Comparison of ENCODE assay signal across 8 mouse cellular contexts in the genomic region with DNA sequence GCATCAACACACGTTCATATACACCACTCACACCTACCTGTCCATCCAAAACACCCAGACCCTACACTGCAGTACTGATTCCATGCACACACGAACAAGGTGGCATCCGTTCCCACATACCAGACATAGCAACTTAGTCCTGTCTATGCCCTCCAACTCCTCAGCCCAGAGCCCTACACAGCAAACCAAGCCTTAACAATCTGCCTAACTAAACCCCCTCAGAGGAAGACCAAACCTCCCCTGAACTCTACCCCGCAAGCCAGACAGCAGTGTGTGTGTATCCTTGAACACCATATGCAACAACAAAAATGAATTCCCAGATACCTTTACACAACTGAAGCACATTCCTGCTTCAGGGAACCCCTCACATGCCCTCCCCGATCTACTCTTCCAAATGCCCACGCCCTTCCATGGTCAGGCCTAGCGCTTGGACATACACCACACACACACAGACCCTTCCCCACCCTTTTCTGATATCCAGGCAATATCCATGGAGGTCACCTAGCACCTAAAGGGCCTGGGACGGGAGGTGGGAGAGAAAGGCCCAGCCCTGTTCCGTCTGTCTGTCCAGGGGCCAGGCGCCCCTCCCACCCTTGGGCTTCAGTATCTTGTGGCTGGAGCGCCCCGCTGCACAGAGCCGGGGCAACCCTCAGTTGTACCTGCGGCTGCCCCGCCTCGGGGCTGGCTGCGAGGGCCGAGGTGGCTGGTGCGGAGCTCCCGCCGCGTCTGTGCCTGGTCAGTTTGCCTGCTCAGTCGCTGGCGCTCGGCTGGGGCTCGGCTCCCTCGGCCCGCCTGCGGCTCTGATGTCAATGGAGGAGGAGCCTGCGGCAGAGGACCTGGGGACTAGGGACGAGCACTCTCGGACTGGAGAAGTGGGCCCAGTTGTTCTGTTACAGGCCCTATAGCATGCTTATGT. TPM values are rescaled to one million over a fixed set of nuclear protein-coding genes. Genes with fewer than 3 reads are reported as not detected.
A peak's percentile ranks its signal among the peaks of the same experiment; 100 is the strongest.
DNase-seq lines count a peak whose midpoint lies in the region; ATAC-seq and TF ChIP-seq lines count a peak whose summit lies in the region.

A gene (minus strand): TSS at position 808 of the 916 bp plus-strand sequence.

- ATAC-seq in cerebellum, adult (ENCODE audit: insufficient number of reproducible peaks, low FRiP score, low TSS enrichment), result peak; percentile 93
- peak; percentile 87 for ATAC-seq in forebrain, embryonic 13.5 days
- peak; percentile 85 for ATAC-seq in heart, postnatal 0 days (ENCODE audit: insufficient read depth, low read depth)
- ATAC-seq in liver, embryonic 16.5 days (ENCODE audit: low read depth), result peak; percentile 81
- ATAC-seq in neural tube, embryonic 12.5 days (ENCODE audit: low FRiP score, low read depth), result peak; percentile 83

- 0 out of 2 replicates have a peak, but pooled peaks have one; percentile 22 for TF ChIP-seq POLR2A in testis, adult 2 months (IDR thresholded peaks at IDR 0.05; ENCODE audit: control insufficient read depth, low read depth, low read length)

- DNase-seq in ES-E14 (ENCODE audit: low read depth, low spot score), result peak; percentile 34
- DNase-seq in heart, postnatal 0 days (ENCODE audit: low spot score), result peak; percentile 75
- DNase-seq in kidney, postnatal 25 days, result peak; percentile 83 to 92

- H3K9ac ChIP-seq in ES-E14 (ENCODE audit: insufficient read depth, low read depth, low read length, poor library complexity, severe bottlenecking), result peak within 1 kb of the TSS; percentile 61
- peak within 1 kb of the TSS; percentile 80 for H3K9ac ChIP-seq in forebrain, embryonic 13.5 days
- H3K9ac ChIP-seq in heart, postnatal 0 days (replicated peaks; ENCODE audit: low read depth, low read length), result peak within 1 kb of the TSS; percentile 86
- H3K9ac ChIP-seq in liver, embryonic 16.5 days (ENCODE audit: low read depth, low read length), result peak within 1 kb of the TSS; percentile 64
- H3K9ac ChIP-seq in neural tube, embryonic 12.5 days, result peak within 1 kb of the TSS; percentile 73

- peak within 1 kb of the TSS; percentile 55 to 69 for H3K4me3 ChIP-seq in ES-E14 (ENCODE audit: insufficient read depth in 1 of 2, low read depth in 1 of 2, low read length in 2 of 2, poor library complexity in 1 of 2, severe bottlenecking in 1 of 2)
- H3K4me3 ChIP-seq in forebrain, embryonic 13.5 days, result peak within 1 kb of the TSS; percentile 55
- peak within 1 kb of the TSS; percentile 91 for H3K4me3 ChIP-seq in heart, postnatal 0 days (ENCODE audit: low read depth, low read length)
- peak within 1 kb of the TSS; percentile 65 for H3K4me3 ChIP-seq in liver, embryonic 16.5 days (ENCODE audit: low read depth, low read length)
- H3K4me3 ChIP-seq in neural tube, embryonic 12.5 days, result peak within 1 kb of the TSS; percentile 51
- peak within 1 kb of the TSS; percentile 80 for H3K4me3 ChIP-seq in testis, adult 2 months (ENCODE audit: control insufficient read depth, low read depth, low read length)

- H3K36me3 ChIP-seq in ES-E14 (ENCODE audit: control insufficient read depth, insufficient read depth, low read length, poor library complexity, severe bottlenecking), result no peaks in the 10 kb centered on the region
- H3K36me3 ChIP-seq in forebrain, embryonic 13.5 days (ENCODE audit: poor library complexity, severe bottlenecking), result peaks cover 16% of the 10 kb centered on the region
- H3K36me3 ChIP-seq in heart, postnatal 0 days (replicated peaks; ENCODE audit: control insufficient read depth, insufficient read depth, low read length), result peaks cover 27% of the 10 kb centered on the region
- H3K36me3 ChIP-seq in liver, embryonic 16.5 days (ENCODE audit: control insufficient read depth, insufficient read depth), result no peaks in the 10 kb centered on the region
- peaks cover 17% of the 10 kb centered on the region; the same call in 1 of the 2 replicates for H3K36me3 ChIP-seq in neural tube, embryonic 12.5 days
- no peaks in the 10 kb centered on the region for H3K36me3 ChIP-seq in testis, adult 2 months (ENCODE audit: control insufficient read depth, insufficient read depth, low read length)

- 17% methylated on average over 32 of the region's 32 CpGs for WGBS in forebrain, embryonic 13.5 days
- 7% methylated on average over 32 of the region's 32 CpGs for WGBS in heart, postnatal 0 days
- 13% methylated on average over 32 of the region's 32 CpGs for WGBS in liver, embryonic 16.5 days (ENCODE audit: insufficient replicate concordance)
- WGBS in neural tube, embryonic 12.5 days, result 17% methylated on average over 32 of the region's 32 CpGs

- in situ Hi-C loops in ES-E14 (cut with MboI; ENCODE audit: low sequenced_read_pairs in 2 of 2, unreplicated experiment in 2 of 2), result no loop called here

- H3K27ac ChIP-seq in ES-E14 (ENCODE audit: insufficient read depth, low read depth, low read length, poor library complexity, severe bottlenecking), result no peak within 1 kb of the TSS
- no peak within 1 kb of the TSS for H3K27ac ChIP-seq in forebrain, embryonic 13.5 days
- H3K27ac ChIP-seq in heart, postnatal 0 days (ENCODE audit: low read depth), result peak within 1 kb of the TSS; percentile 80
- no peak within 1 kb of the TSS for H3K27ac ChIP-seq in liver, embryonic 16.5 days (ENCODE audit: low read length)
- H3K27ac ChIP-seq in neural tube, embryonic 12.5 days, result no peak within 1 kb of the TSS
- H3K27ac ChIP-seq in testis, adult 2 months (ENCODE audit: control insufficient read depth, insufficient read depth, low read depth, low read length), result peak within 1 kb of the TSS; percentile 7; the same call in 1 of the 2 replicates

- H3K4me2 ChIP-seq in forebrain, embryonic 13.5 days, result peak within 1 kb of the TSS; percentile 81
- peak within 1 kb of the TSS; percentile 96 for H3K4me2 ChIP-seq in heart, postnatal 0 days (ENCODE audit: low read depth, low read length)
- peak within 1 kb of the TSS; percentile 70 for H3K4me2 ChIP-seq in liver, embryonic 16.5 days (ENCODE audit: low read depth, low read length)
- H3K4me2 ChIP-seq in neural tube, embryonic 12.5 days (replicated peaks), result peak within 1 kb of the TSS; percentile 72

- H3K27me3 ChIP-seq in forebrain, embryonic 13.5 days, result no peaks in the 10 kb centered on the region
- H3K27me3 ChIP-seq in heart, postnatal 0 days (ENCODE audit: control insufficient read depth, insufficient read depth, low read length), result no peaks in the 10 kb centered on the region
- H3K27me3 ChIP-seq in liver, embryonic 16.5 days (ENCODE audit: control insufficient read depth, insufficient read depth, low read depth, low read length), result no peaks in the 10 kb centered on the region
- H3K27me3 ChIP-seq in neural tube, embryonic 12.5 days (replicated peaks), result no peaks in the 10 kb centered on the region
- no peaks in the 10 kb centered on the region for H3K27me3 ChIP-seq in testis, adult 2 months (ENCODE audit: control insufficient read depth, insufficient read depth, low read length)

- H3K4me1 ChIP-seq in ES-E14 (ENCODE audit: control insufficient read depth in 2 of 2, insufficient read depth in 2 of 2, low read length in 2 of 2, poor library complexity in 1 of 2), result peaks cover 4 to 15% of the 10 kb centered on the region in 2 experiments; a peak in 3 of 4 replicates
- peaks cover 25% of the 10 kb centered on the region for H3K4me1 ChIP-seq in forebrain, embryonic 13.5 days
- peaks cover 32% of the 10 kb centered on the region for H3K4me1 ChIP-seq in heart, postnatal 0 days (ENCODE audit: control insufficient read depth, insufficient read depth)
- H3K4me1 ChIP-seq in liver, embryonic 16.5 days (ENCODE audit: control insufficient read depth, low read depth, low read length), result peaks cover 2% of the 10 kb centered on the region; the same call in 1 of the 2 replicates
- H3K4me1 ChIP-seq in neural tube, embryonic 12.5 days, result peaks cover 17% of the 10 kb centered on the region
- H3K4me1 ChIP-seq in testis, adult 2 months (ENCODE audit: control insufficient read depth, insufficient read depth, low read length), result peaks cover 5% of the 10 kb centered on the region

- TF ChIP-seq EP300 in heart, postnatal 0 days (IDR thresholded peaks at IDR 0.05; ENCODE audit: low read depth), result no peak

- no peak for TF ChIP-seq CTCF in heart, postnatal 0 days (IDR thresholded peaks at IDR 0.05; ENCODE audit: low read depth)
- TF ChIP-seq CTCF in testis, adult 2 months (IDR thresholded peaks at IDR 0.05; ENCODE audit: control insufficient read depth, insufficient read depth, insufficient replicate concordance, low read depth, low read length), result no peak

- no peaks in the 10 kb centered on the region for H3K9me3 ChIP-seq in ES-E14 (ENCODE audit: control insufficient read depth, insufficient read depth, low read depth, low read length)
- no peaks in the 10 kb centered on the region for H3K9me3 ChIP-seq in forebrain, embryonic 13.5 days (replicated peaks)
- H3K9me3 ChIP-seq in heart, postnatal 0 days (replicated peaks; ENCODE audit: control insufficient read depth, low read length), result no peaks in the 10 kb centered on the region
- no peaks in the 10 kb centered on the region for H3K9me3 ChIP-seq in liver, embryonic 16.5 days (replicated peaks; ENCODE audit: control insufficient read depth, low read length)
- no peaks in the 10 kb centered on the region for H3K9me3 ChIP-seq in neural tube, embryonic 12.5 days

TF ChIP-seq in ES-E14, 5 proteins besides CTCF, POLR2A, EP300 and RAD21:
- TF ChIP-seq ZC3H11A (IDR thresholded peaks at IDR 0.05; ENCODE audit: borderline replicate concordance, low read depth, low read length) (no peak), CHD2 (IDR thresholded peaks at IDR 0.05; ENCODE audit: low read depth, low read length) (no peak), HCFC1 (IDR thresholded peaks at IDR 0.05; ENCODE audit: borderline replicate concordance, insufficient read depth, low read length) (no peak), MAFK (IDR thresholded peaks at IDR 0.05; ENCODE audit: insufficient read depth, low read depth, low read length) (no peak), ZNF384 (IDR thresholded peaks at IDR 0.05; ENCODE audit: low read depth, low read length) (no peak)

RNA-seq across cellular contexts. Expression of the gene that starts here (rescaled TPM):
- 8.5 and 9.4 TPM in 2 replicates for total RNA-seq in ES-E14 (2012; rRNA removed)
- 56.1 and 62.7 TPM in 2 replicates for polyA plus RNA-seq in forebrain, embryonic 13.5 days (2015; fragmentation: Nextera tagmentation; extraction: Ambion mirVana)
- 105 and 115 TPM in 2 replicates for total RNA-seq in heart, postnatal 0 days (2014; rRNA removed; ENCODE audit: low replicate concordance)
- 94.5 and 98.4 TPM in 2 replicates for polyA plus RNA-seq in heart, postnatal 0 days (2015; fragmentation: Nextera tagmentation; extraction: Ambion mirVana)
- polyA plus RNA-seq in liver, embryonic 16.5 days (2015; fragmentation: Nextera tagmentation; extraction: Ambion mirVana), result 17.0 and 19.7 TPM in 2 replicates
- polyA plus RNA-seq in neural tube, embryonic 12.5 days (2016; fragmentation: Nextera tagmentation; extraction: Ambion mirVana), result 61.9 and 63.6 TPM in 2 replicates
- 2.4 and 4.3 TPM in 2 replicates for polyA plus RNA-seq in testis, adult 2 months (2012; rRNA removed)

Comparison
In these comparisons a context has a peak if more than half of its experiments do, and no peak if none do; other contexts are left out.
1. RNA of the gene that starts here (total RNA-seq): 105 to 115 TPM in heart, postnatal 0 days; 8.5 to 9.4 TPM in ES-E14; every median in the first group is over 10 times any median in the second.
2. DNase-seq: peak in every context shown above with its lines; median percentile 88 in kidney, postnatal 25 days; 75 in heart, postnatal 0 days; 34 in ES-E14.
3. H3K27ac ChIP-seq: peak in heart, postnatal 0 days (single experiment) and testis, adult 2 months (single experiment); none in ES-E14 (single experiment), forebrain, embryonic 13.5 days (single experiment), liver, embryonic 16.5 days (single experiment) and neural tube, embryonic 12.5 days (single experiment).
4. Peak in every context shown above with its lines, with median percentiles within 50 percentile points of each other: H3K4me3 ChIP-seq, H3K9ac ChIP-seq, ATAC-seq and H3K4me2 ChIP-seq.